Mouse (Mus musculus): ENCODE measurements around the gene Tecpr1. TPM values are rescaled to one million over a fixed set of nuclear protein-coding genes. Genes with fewer than 3 reads are reported as not detected.

Gene Tecpr1
- total RNA-seq, 2 experiments from 2014 or later, result 84.8 to 90.0 TPM

Other genes with a start within 250 kb of the Tecpr1 start
- 10 to 100 TPM; 44.7 to 47.3 TPM for gene Ccz1, start 208.7 kb downstream of the Tecpr1 start, total RNA-seq (2021)
- gene Ocm, start 196.9 kb downstream of the Tecpr1 start, total RNA-seq (2021), result 1 to 10 TPM; 1.9 to 2.2 TPM
- 100 to 1,000 TPM; 150 to 166 TPM for gene Lmtk2, start 123.2 kb downstream of the Tecpr1 start, total RNA-seq (2021)
- under 1 TPM; 0.36 to 0.42 TPM for gene Bhlha15, start 33.3 kb downstream of the Tecpr1 start, total RNA-seq (2021)
- 10 to 100 TPM; 62.1 to 75.0 TPM for gene Bri3, start 20.8 kb upstream of the Tecpr1 start, total RNA-seq (2021)
- gene Baiap2l1, start 134.5 kb upstream of the Tecpr1 start, total RNA-seq (2021), result under 1 TPM; 0.42 to 0.70 TPM